Mouse (Mus musculus) spleen, adult 2 months (tissue): ENCODE data around the gene Gadd45gip1. TPM values are rescaled to one million over a fixed set of nuclear protein-coding genes. Genes with fewer than 3 reads are reported as not detected.

Experiments used
- DNase-seq, 2 experiments: peaks; one replicate each; pipeline versions ENCODE4 v3.0.0 to v3.0.0-alpha.2; 2012 to 2021; ENCODE audit warnings: low spot score in 2 of 2, low read depth in 1 of 2
- H3K27ac ChIP-seq: fragments of 200-500 bp; 2 replicates; pipeline ENCODE4 v1.5.1; 2012; ENCODE audit warnings: low read length, inconsistent platforms; ENCODE audit not compliant: insufficient read depth
- H3K27me3 ChIP-seq: fragments of 200-500 bp; 2 replicates; pipeline ENCODE4 v1.6.1; 2012; ENCODE audit warnings: mild to moderate bottlenecking, moderate library complexity, low read length, inconsistent platforms; ENCODE audit not compliant: control insufficient read depth, insufficient read depth
- H3K36me3 ChIP-seq: fragments of 200-500 bp; 2 replicates; pipeline ENCODE4 v1.6.1; 2012; ENCODE audit warnings: mild to moderate bottlenecking, low read length, inconsistent platforms; ENCODE audit not compliant: control insufficient read depth, insufficient read depth
- H3K4me1 ChIP-seq: fragments of 200-500 bp; 2 replicates; pipeline ENCODE4 v1.6.1; 2011; ENCODE audit warnings: inconsistent platforms; ENCODE audit not compliant: control insufficient read depth, insufficient read depth, insufficient read length
- H3K4me3 ChIP-seq: fragments of 200-500 bp; 2 replicates; pipeline ENCODE4 v1.5.1; 2011; ENCODE audit warnings: mild to moderate bottlenecking, inconsistent platforms; ENCODE audit not compliant: insufficient read depth, insufficient read length; ENCODE audit errors: extremely low read depth
- CTCF ChIP-seq: fragments of 200-500 bp; IDR thresholded peaks from 2 replicates; pipeline ENCODE4 v1.5.1; 2011; ENCODE audit warnings: mild to moderate bottlenecking, inconsistent platforms; ENCODE audit not compliant: insufficient read depth, insufficient read length, insufficient replicate concordance; ENCODE audit errors: extremely low read depth
- POLR2A ChIP-seq: fragments of 200-500 bp; IDR thresholded peaks from 2 replicates; pipeline ENCODE4 v1.6.1; 2011; ENCODE audit warnings: low read depth, low read length, inconsistent platforms
- WGBS: fragments of 180-500 bp; shearing (Covaris S2); methylation state at CpG from one replicate; pipeline ENCODE4 v1.1.7; 2018; 5-methylcytosine and 5-hydroxymethylcytosine counted together
- polyA plus RNA-seq: library from polyadenylated mRNA; depleted of rRNA; stranded (reverse); fragments of >200 nt; gene quantifications from 2 replicates; pipeline ENCODE4 v1.2.3, GENCODE M21; 2012

Gene Gadd45gip1
- polyA plus RNA-seq, 1 experiment, result 20.3 TPM

- 91% methylated on average over 3 of the region's 3 CpGs for WGBS
- H3K27me3 ChIP-seq, result no peaks in the 10 kb centered on the region
- DNase-seq, result no peak
- no peak overlapping the region for H3K4me3 ChIP-seq
- no peak overlapping the region for H3K27ac ChIP-seq
- H3K36me3 ChIP-seq, result peaks cover 7% of the 10 kb centered on the region
- no peaks in the 10 kb centered on the region for H3K4me1 ChIP-seq
- TF ChIP-seq POLR2A (no peak), CTCF (no peak)
Observed at GRCm38 (mm10) chr8:84856434-84856833, 25.1 kb downstream of the Gadd45gip1 start.

- DNase-seq, result peak; percentile 81 to 87
- under 1% methylated on average over 39 of the region's 39 CpGs for WGBS
- Histone ChIP-seq H3K27ac (peak within 1 kb of the TSS; percentile 61), H3K4me3 (peak within 1 kb of the TSS; percentile 68), H3K27me3 (no peaks in the 10 kb centered on the region), H3K4me1 (no peaks in the 10 kb centered on the region), H3K36me3 (peaks cover 9% of the 10 kb centered on the region)
- TF ChIP-seq CTCF (no peak), POLR2A (peak; percentile 89)
Observed at GRCm38 (mm10) chr8:84856864-84857441, 25.6 kb downstream of the Gadd45gip1 start, which contains the start of gene Farsa. Gene Farsa (plus strand): TSS chr8:84856989.

GRCm38 (mm10) chr8:84871376-84872308 lies 40.3 kb downstream of the Gadd45gip1 start, which contains the start of gene Syce2:
Gene Syce2 (plus strand): TSS chr8:84872111.
- WGBS, result 4% methylated on average over 46 of the region's 46 CpGs
- no peaks in the 10 kb centered on the region for H3K27me3 ChIP-seq
- peaks cover 10% of the 10 kb centered on the region for H3K36me3 ChIP-seq
- TF ChIP-seq CTCF (no peak), POLR2A (no peak)
- peaks cover 10% of the 10 kb centered on the region for H3K4me1 ChIP-seq
- peak; percentile 67 to 83 for DNase-seq
- peak within 1 kb of the TSS; percentile 66 for H3K4me3 ChIP-seq
- peak within 1 kb of the TSS; percentile 36 for H3K27ac ChIP-seq

- 2% methylated on average over 53 of the region's 54 CpGs for WGBS
- no peak overlapping the region for H3K27ac ChIP-seq
- no peaks in the 10 kb centered on the region for H3K27me3 ChIP-seq
- H3K36me3 ChIP-seq, result peaks cover 7% of the 10 kb centered on the region
- peak overlapping the region; percentile 66 for H3K4me3 ChIP-seq
- peak in 1 of 2 experiments; percentile 12 for DNase-seq
- H3K4me1 ChIP-seq, result peaks cover 10% of the 10 kb centered on the region
- TF ChIP-seq CTCF (no peak), POLR2A (no peak)
Observed at GRCm38 (mm10) chr8:84872309-84872965, 41.1 kb downstream of the Gadd45gip1 start.

- DNase-seq, result no peak
- TF ChIP-seq POLR2A (no peak), CTCF (no peak)
- H3K4me1 ChIP-seq, result peaks cover 10% of the 10 kb centered on the region
- H3K27me3 ChIP-seq, result no peaks in the 10 kb centered on the region
- 77% methylated on average over 4 of the region's 4 CpGs for WGBS
- H3K27ac ChIP-seq, result no peak overlapping the region
- peaks cover 2% of the 10 kb centered on the region for H3K36me3 ChIP-seq
- H3K4me3 ChIP-seq, result no peak overlapping the region
Observed at GRCm38 (mm10) chr8:84873016-84873415, 41.7 kb downstream of the Gadd45gip1 start.

- Histone ChIP-seq H3K36me3 (no peaks in the 10 kb centered on the region), H3K27ac (no peak overlapping the region), H3K4me1 (peaks cover 10% of the 10 kb centered on the region), H3K4me3 (no peak overlapping the region), H3K27me3 (no peaks in the 10 kb centered on the region)
- WGBS, result 87% methylated on average over 3 of the region's 3 CpGs
- no peak for DNase-seq
- no peak for TF ChIP-seq CTCF
- TF ChIP-seq POLR2A, result no peak
Observed at GRCm38 (mm10) chr8:84874339-84874738, 43.0 kb downstream of the Gadd45gip1 start.
